Mouse (Mus musculus) neutrophil, adult 65 days (primary cell): ENCODE data around the gene Cbfb. TPM values are rescaled to one million over a fixed set of nuclear protein-coding genes. Genes with fewer than 3 reads are reported as not detected.

Experiments
- total RNA-seq: library from RNA; stranded (reverse); gene quantifications from 2 replicates; pipeline ENCODE4 v1.2.4, GENCODE M21; 2023

Gene Cbfb
- 62.9 and 82.1 TPM in 2 replicates for total RNA-seq

DNA sequence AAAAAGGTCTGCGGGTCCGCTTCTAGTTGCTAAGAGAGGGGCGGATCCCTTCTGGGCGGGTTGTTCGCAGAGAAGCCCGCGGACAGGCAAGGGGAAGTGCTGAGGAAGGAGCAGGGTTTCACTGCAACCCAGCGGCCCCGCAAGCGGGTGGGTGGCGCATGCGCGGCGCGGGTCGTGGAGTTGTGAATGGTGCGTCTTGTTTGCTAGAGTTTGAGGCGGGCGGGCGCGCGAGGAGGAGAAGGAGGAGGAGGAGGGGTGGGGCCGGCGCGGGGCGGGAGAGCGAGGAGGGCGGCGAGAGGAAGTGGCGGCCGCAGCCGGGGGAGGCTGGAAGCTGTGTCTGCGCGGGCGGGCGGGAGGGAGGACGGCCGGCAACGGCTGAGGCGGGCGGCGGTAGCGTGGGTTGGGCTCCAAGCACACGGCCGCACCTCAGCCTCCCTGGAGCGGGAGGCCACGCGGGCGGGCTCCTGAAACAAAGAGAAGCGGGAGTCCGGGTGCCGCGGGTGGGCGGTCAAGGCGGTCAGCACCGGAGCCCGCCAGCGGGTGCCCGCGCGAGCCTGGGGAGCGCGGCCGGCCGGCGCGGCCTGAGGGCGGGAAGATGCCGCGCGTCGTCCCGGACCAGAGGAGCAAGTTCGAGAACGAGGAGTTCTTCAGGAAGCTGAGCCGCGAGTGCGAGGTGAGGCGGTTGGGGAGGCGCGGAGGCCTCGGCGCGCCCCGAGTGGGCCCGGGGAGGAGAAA is at the start of gene Cbfb:
TSS of gene Cbfb (plus strand) at position 294 of the 735 bp plus-strand sequence.

DNA sequence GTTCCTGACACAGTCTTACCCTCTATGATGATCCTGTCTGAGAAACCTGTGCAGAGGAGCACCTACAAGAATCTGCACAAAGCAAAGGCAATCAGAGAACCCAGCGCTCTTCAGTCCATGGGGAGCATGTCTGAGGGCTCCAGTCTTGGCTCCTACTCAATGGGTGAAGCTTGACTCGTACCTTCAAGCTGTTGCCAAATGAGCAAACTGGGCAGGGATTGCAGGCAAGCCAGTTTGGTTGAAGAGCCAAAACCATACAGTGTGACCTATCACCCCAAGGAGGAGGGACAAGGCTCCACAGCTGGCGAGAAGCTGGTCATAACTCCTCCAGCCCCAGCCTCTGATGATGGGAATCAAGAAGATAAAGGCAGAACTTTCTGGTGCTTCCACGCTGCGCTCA is 39.0 kb upstream of the Cbfb start, which contains the start of gene Ces4a:
TSS of gene Ces4a (plus strand) at position 292 of the 400 bp plus-strand sequence.

DNA sequence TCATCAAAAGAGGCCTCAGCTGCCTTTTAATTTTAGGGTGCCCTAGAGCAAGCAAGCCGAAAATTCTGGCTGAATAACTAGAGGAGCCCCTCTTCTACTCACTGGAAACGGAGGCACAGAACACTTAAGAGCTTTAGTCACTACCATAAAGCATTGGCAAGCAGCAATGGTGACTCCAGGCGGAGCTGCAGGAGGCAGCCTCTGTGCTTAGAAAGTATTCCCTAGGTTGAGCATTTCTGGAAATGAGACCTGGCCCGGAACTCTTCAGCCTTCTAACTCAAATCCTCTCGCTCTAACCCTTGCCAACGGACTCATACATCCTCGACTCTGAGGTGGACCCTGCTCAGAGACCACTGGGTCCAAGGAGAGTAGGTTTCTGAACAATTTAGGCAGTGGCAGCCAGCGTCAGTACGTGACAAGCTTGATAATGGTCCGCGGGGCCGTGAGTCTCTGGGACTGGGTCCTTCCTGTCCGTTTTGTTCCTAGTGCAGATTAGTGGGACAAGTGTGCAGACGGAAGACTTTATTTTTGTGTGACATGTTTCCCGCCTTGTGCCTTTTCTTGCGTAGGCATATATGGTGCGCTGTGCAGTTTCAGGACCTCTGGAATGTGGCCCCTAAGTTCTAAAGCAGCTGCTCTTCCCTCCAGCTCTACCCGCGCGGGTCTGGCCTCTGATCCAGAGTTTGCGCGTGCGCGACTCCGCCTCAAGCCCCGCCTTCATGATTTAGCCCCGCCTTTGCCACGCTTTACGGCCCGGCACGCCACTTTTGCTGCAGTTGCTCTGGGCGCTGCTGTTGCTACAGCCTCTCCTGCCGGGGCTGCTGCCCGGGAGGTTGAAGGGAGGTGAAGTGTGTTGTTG is 54.2 kb downstream of the Cbfb start, which contains the start of gene D230025D16Rik:
TSS of gene D230025D16Rik (plus strand) at position 733 of the 859 bp plus-strand sequence.

DNA sequence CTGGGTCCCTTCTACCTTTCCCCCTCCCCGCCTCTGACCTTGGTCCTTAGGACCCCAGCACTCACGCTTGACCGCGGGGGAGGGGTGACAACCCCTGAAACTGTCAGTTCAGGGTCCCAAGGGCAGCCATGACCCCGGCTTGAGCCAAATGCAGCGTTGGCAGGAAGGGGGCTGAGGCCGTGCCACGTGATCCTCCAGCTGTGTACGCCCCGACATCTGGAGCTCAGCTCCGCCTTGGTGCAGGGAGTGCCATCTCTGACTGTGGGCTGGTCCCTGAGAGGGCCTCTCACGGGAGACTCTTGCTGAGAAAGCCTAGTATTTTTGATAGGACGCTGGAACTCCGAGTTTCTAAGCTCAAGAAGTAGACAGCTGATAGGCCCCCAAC is 84.5 kb downstream of the Cbfb start, which contains the start of gene B3gnt9:
TSS of gene B3gnt9 (minus strand) at position 188 of the 385 bp plus-strand sequence.

DNA sequence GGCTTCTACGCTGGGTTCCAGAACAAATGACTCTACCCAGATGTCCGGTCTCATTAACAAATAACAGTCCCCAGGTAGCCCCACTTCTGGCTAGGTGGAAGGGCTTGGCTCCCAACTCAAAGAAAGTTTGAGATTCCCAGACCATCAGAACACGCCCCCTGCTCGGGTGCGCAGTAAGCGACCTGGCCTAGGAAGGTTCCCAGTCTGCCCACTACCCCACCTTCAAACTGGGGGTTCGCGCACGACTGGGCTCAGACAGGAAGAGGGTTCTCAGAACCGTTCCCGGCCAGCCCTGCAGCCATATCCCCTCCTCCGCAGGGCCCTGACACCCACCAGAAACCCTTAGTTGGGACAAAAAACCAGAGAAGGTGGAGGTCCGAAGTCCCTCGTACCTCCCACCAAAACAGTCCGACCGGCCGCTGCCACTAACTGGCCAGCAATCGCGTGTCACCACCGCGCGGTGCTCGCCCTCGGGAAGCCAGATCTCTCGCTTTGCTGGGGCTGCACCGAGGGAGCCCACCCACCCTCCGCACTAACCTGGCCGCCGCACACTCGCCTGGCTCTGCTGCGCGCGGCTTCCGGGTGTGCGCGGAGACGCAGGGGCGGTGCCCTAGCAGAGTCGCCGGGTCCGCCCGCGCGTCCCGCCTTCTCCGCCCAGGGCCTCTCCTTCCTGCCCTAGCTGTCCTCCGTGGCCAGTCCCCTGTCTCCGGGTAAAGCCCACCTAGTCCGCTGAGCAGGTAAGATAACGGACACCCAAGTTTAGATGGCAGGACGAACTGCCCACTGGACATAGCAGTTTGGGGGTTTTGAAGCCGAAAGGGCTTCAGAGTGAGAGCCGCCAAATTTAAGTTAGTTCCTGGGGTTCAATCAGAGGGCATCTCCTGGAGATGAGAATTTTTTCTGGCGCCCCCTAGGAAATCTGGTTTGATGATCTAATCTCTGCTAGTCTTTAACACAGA is 93.8 kb downstream of the Cbfb start, which contains the start of the genes Tradd and Fbxl8:
TSS of gene Tradd (minus strand) at position 586 of the 959 bp plus-strand sequence.
TSS of gene Fbxl8 (plus strand) at position 625 of the 959 bp plus-strand sequence.

Other genes starting within 250 kb of the Cbfb start
- not detected in 2 replicates for gene Ces2e, start 244.4 kb upstream of the Cbfb start, total RNA-seq
- gene Ces2f, start 223.3 kb upstream of the Cbfb start, total RNA-seq = not detected in 2 replicates
- gene Ces2g, start 209.0 kb upstream of the Cbfb start, total RNA-seq = 2.3 and 2.5 TPM in 2 replicates
- gene Ces2h, start 169.8 kb upstream of the Cbfb start, total RNA-seq = not detected in 2 replicates
- gene Ces3a, start 122.1 kb upstream of the Cbfb start, total RNA-seq = not detected in 2 replicates
- not detected in 2 replicates for gene Ces3b, start 86.9 kb upstream of the Cbfb start, total RNA-seq
- not detected in 2 replicates for gene Ces4a, start 38.9 kb upstream of the Cbfb start, total RNA-seq
- 39.6 and 54.8 TPM in 2 replicates for gene D230025D16Rik, start 54.5 kb downstream of the Cbfb start, total RNA-seq
- 0.50 and 0.95 TPM in 2 replicates for gene B3gnt9, start 84.5 kb downstream of the Cbfb start, total RNA-seq
- 19.4 and 27.8 TPM in 2 replicates for gene Tradd, start 93.9 kb downstream of the Cbfb start, total RNA-seq
- gene Fbxl8, start 94.0 kb downstream of the Cbfb start, total RNA-seq = 3.3 and 4.7 TPM in 2 replicates
- gene Hsf4, start 99.1 kb downstream of the Cbfb start, total RNA-seq = not detected in 2 replicates
- not detected in 2 replicates for gene Nol3, start 105.5 kb downstream of the Cbfb start, total RNA-seq
- 0.63 and 0.95 TPM in 2 replicates for gene 4931428F04Rik, start 119.2 kb downstream of the Cbfb start, total RNA-seq
- 0.32 and 0.59 TPM in 2 replicates for gene Exoc3l, start 125.4 kb downstream of the Cbfb start, total RNA-seq
- 40.5 and 43.1 TPM in 2 replicates for gene E2f4, start 127.0 kb downstream of the Cbfb start, total RNA-seq
- gene Elmo3, start 134.9 kb downstream of the Cbfb start, total RNA-seq = 0.68 and 0.98 TPM in 2 replicates
- 6.1 and 7.4 TPM in 2 replicates for gene Lrrc29, start 155.6 kb downstream of the Cbfb start, total RNA-seq
- gene Tmem208, start 155.7 kb downstream of the Cbfb start, total RNA-seq = 22.7 and 23.8 TPM in 2 replicates
- 64.1 and 65.5 TPM in 2 replicates for gene Fhod1, start 177.3 kb downstream of the Cbfb start, total RNA-seq
- 1.2 and 2.2 TPM in 2 replicates for gene Slc9a5, start 178.2 kb downstream of the Cbfb start, total RNA-seq
- 0.73 and 1.3 TPM in 2 replicates for gene Plekhg4, start 202.6 kb downstream of the Cbfb start, total RNA-seq
- 0.32 and 1.1 TPM in 2 replicates for gene Kctd19, start 242.8 kb downstream of the Cbfb start, total RNA-seq
- gene Lrrc36, start 242.9 kb downstream of the Cbfb start, total RNA-seq = not detected in 2 replicates